Mouse (Mus musculus) right cerebral cortex, adult 2 months (tissue): ENCODE measurements around the gene Gm128.

Source experiments
- DNase-seq, 2 experiments: peaks; one replicate each; pipeline ENCODE4 v3.0.0; 2021 to 2022; ENCODE audit warnings: low spot score in 2 of 2

Gene Gm128

GRCm38 (mm10) chr3:95241498-95241897 is at the start of gene Gm128:
TSS of gene Gm128 (minus strand) at chr3:95241598.
- no peak for DNase-seq

DNA sequence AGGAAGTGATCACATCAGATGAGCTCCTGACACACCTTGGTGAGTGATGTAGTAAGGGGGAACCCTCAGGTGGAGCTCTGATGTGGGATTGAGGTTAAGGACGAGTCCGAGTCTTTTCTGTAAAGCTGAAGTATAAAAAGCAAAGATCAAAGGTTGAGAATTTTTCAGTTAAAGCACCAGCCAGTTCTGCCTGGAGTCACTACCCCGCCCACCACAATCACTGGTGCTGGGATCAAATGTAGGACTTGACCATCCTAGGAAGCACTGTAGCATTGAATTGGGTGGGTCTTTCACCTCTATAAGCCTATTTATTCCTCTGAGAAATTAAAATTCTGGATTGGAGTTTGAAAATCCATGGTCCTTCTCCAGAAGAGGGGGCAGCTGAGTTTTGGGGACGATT is 49.6 kb upstream of the Gm128 start:
- no peak for DNase-seq

GRCm38 (mm10) chr3:95290156-95290555 is 48.8 kb upstream of the Gm128 start:
- DNase-seq, result no peak

DNA sequence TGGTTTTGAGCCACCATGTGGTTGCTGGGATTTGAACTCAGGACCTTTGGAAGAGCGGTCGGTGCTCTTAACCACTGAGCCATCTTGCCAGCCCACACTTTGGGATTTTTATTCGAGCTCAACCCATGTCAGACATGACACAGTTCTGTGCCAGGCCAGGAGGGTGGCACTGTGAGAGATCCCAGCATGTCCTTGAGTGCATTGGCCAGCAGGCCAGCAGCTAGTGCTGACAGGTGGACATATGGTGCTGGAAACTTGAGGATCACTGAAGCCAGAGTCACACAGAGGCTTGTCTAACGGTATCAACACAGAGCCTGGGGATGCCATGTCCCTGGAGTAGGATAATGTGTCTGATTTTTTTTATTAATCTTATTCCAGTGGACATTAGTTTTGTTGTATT is 48.0 kb upstream of the Gm128 start:
- no peak for DNase-seq

DNA sequence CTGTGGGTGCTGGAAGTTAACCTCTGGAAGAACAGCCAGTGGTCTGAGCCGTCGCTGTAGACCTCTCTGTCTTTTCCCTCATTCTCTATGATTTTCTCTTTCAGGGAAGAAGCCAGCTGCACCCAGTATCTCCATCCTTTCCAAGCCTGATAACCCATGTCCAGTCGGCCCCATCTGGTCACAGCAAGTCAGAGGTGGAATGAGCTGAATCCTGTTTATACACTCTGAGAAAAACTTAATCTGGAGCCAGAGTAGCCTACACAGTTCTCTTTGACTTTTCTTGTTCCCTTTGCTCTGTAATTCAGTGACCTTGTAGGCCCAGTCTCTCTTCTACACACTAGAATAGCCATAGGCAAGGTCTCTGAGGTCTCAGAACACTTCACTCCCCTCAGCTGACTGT is 46.1 kb upstream of the Gm128 start:
- DNase-seq, result no peak

DNA sequence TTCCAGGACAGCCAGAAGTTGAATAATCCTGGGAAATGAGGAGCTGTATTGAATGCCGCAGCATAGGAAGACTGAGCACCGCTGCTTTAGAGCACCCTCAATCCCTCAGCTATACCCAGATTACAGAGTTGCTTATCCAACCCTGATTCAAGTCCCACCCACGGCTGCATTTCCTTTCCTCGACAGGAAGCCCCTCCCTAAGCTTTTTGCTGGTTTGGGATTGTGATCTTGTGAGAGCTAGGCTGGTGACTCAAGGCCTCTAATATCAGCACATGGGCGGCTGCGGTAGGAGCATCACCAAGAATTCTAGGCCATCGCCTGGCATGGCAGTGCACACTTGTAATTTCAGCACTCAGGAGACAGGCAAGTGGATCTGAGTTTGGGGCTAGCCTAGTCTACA is 45.1 kb upstream of the Gm128 start:
- DNase-seq, result no peak

DNA sequence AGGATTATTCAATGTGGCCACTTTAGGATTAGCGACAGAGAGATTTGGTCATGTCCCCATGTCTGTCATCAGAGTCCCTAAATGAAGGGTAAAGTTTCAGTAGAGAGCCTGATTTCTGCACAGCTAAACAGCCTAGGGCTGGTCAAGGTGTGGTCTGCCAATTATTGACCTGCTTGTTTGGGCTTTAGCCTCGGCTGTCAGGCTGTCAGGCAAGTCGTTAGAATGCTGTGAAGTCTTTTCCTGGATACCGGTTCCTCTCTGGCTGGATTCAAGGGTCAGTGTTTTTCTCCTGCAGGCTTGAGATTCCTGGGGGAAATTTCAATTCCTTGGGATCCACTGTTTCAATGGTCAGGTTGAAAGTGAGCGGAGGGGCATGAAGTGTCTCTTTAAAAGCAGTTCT is 44.6 kb upstream of the Gm128 start:
- DNase-seq, result no peak

GRCm38 (mm10) chr3:95285390-95285789 is 44.0 kb upstream of the Gm128 start:
- DNase-seq, result no peak

DNA sequence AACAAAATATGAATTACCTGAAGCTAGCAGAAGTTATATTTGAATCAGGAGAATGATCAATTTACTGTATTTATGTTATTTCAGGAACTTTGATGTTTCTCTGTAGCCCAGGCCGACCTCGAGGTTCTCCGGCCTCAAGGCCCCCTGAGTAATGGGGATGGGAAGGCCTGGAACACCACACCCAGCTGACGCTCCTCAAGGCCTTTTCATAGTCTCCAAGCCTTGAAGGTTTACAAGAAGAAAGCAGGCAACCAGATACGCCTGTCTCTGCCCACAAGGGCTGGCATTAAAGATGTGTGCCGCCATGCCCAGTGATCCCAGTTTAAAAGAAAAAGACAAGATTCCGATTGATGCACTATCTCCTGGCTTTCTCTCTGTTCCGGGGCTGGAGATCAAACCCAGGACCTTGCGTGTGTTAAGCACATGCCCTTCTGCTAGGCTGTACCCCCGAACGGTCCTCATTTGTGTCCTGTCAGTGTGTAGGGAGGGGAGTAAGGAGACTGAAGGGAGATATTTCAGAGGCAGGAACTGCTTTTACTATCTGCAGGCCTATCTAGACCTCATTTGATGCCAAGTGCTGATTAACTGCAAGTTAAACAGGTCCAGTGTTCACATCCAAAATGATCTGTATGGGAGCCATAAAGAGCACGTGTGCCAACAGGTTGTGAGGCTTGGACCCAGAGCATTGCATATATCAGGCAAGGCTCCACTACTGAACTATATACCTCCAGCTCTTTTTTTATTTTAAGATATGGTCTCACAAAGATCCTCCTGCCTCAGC is 43.3 kb upstream of the Gm128 start:
- DNase-seq, result no peak

DNA sequence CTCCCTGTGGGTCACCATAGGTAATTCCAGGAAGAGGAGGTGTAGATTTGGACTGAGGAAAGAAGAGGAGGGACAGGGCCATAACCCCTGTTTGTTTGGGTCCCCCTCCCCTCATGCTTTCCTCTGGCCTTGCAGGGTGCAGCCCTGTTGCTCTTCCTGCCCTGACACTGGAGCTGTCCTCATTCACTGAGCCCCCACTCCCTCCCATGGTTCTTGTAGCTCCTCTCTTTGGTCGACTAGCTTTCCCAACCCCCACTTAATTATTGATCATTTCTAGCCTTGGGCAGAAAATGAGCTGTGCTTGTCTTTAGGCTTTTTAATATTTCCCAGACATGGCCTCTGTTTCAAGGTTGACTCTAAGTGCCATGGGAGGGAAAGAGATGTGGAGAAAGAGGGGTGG is 42.7 kb upstream of the Gm128 start:
- DNase-seq, result no peak

DNA sequence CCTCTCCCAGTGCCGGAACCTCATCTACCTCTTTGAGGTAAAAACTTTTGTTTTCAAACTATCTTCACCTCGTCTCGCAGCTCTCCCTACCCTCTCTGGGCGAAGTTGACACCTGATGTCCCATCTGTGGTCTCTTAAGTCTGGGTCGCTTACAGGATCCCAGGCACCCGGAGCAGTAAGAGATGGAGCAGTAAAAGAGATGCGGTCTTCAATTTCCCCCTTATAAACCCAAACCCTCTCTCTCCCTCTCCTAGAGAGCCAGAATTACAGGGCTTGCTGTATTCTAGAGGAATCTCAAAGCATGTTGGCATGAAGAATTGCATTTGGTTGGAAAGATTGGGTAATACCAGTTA is 42.2 kb upstream of the Gm128 start:
- DNase-seq, result no peak

DNA sequence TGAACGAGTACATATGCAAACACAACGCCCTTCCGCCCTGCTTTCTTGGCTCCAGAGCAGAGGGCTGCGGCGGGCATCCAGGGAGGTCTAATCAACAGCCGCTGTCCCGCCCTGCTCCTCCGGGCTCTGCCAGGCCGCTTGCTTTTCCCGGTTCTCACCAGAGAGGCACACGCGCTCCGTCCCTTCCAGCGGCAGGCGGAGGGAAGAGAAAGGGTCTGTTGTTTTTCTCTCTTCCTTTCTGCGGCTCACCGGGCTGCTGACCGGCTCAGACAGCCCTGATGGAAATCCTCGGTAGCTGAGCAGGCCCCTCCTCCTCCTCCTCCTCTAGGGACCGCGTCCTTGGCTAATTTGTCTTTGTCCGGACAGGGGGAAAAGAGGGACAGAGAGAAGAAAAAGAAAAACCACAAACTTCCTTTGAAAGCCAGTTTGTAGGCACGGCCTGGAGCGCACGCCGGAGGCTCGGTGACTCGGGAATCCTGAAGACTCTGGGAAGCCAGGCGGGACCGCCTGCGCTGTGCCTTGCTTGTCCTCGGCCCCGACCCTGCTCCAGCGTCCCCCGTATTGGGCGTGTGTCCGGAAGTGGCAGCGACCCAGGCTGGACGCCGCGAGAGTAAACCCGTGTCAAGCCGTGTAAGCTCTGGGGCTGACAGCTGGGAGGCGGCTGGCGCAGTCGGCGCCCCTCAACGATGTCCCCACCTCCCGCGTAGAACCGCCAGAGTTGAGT is 41.6 kb upstream of the Gm128 start:
- peak; percentile 72 to 75 for DNase-seq

- peak in 1 of 2 experiments; percentile 26 for DNase-seq
These were observed 41.0 kb upstream of the Gm128 start for GRCm38 (mm10) chr3:95282381-95282864.

DNA sequence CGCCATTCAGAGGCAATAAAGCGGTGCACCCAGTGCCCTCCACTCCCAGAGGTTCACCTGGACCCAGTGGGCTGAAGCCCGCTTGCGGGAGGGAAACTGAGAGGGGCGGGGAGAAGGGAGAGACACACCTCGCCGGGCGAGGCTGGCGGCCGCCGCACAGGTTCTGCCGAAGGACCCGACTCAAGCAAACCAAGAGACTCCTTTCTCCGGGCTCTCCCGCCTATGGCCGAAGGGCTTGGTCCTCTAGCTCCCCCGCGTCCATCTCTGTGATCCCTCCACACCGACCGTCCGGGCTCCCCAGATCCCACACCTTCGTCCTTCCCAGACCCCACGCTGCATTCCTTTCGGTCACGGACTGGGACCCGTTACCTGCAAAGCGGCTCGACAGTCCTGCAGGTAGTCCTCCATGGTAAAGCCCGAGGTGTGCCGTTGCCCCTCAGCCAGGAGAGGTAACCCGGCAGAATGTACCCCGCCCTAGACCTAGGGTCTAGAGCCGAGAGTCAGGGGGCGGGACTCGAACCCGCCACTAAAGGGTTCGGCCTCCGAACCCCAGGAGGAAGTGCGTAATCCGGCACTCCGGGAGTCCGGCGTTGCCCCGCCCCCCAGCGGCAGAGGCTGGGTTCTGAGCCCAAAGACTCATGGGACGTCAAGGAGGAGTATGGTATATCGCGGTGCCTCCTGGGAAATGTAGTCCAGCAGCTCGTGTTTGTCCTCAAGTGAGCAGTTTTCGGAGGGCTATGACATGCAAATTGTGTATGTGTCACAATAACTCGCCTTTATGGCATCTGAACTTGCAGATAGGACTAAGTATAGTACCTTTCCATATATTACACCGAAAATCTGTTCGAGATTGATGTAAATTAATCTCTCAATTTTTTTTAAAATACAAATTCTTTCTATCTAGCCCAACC is 40.1 kb upstream of the Gm128 start, which contains the start of the genes Mindy1 and Prune1:
TSS of gene Mindy1 (plus strand) at position 130 of the 911 bp plus-strand sequence.
TSS of gene Prune1 (minus strand) at position 861 of the 911 bp plus-strand sequence.
- peak; percentile 99 for DNase-seq

- DNase-seq, result peak; percentile 39 to 43
These were observed 39.3 kb upstream of the Gm128 start for GRCm38 (mm10) chr3:95280747-95281146.

- DNase-seq, result no peak
These were observed 35.8 kb upstream of the Gm128 start for GRCm38 (mm10) chr3:95277149-95277551.

GRCm38 (mm10) chr3:95276428-95276934 is 35.1 kb upstream of the Gm128 start:
- DNase-seq, result no peak

DNA sequence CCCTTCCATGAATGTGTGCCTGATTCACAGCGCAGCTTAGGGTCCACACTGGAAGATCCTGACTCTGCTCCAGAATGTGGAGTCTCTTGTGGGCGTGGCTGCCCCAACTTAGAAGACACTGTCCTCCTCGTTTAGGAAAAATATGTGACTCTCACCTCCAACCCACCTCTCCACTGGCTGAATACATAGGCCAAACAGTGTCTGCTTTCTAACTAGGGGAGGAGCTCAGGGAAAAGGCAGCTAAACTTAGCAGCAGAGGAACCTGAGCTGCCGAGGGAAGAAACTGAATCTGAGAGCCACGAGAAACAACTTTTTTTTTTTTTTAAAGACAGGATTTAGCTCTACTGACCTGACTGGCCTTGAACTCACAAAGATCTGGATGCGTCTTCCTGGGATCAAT is 33.8 kb upstream of the Gm128 start:
- no peak for DNase-seq

DNA sequence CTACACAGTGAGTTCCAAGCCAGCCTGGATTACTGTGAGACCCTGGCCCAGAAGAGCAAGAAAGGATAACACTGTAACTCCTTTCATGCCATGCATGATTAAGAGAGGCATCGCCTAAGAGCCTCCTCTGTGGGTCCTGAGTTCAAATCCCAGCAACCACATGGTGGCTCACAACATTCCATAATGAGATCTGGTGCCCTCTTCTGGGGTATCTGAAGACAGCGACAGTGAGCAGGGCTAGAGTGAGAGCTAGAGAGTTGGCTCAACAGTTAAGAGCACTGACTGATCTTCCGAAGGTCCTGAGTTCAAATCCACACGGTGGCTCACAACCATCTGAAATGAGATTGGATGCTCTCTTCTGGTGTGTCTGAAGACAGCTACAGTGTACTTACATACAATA is 33.1 kb upstream of the Gm128 start:
- DNase-seq, result no peak

DNA sequence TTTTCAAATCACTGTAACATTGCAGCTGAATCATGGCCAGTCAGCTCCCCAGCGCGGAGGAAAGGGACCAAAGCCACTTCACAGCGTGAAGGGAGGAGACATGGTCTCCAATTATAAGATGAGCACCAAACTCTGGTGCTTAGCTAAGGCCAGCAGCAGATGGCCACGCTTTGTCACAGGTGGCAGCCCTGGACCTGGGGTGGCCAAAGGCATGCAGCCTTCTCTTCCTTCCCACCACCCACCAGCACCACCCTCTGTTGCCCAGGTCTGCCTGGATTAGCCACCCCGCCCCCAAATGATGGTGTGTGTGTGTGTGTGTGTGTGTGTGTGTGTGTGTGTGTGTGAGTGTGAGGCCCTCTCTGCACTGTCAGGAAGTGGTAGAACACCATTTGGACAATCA is 32.1 kb upstream of the Gm128 start:
- no peak for DNase-seq

DNA sequence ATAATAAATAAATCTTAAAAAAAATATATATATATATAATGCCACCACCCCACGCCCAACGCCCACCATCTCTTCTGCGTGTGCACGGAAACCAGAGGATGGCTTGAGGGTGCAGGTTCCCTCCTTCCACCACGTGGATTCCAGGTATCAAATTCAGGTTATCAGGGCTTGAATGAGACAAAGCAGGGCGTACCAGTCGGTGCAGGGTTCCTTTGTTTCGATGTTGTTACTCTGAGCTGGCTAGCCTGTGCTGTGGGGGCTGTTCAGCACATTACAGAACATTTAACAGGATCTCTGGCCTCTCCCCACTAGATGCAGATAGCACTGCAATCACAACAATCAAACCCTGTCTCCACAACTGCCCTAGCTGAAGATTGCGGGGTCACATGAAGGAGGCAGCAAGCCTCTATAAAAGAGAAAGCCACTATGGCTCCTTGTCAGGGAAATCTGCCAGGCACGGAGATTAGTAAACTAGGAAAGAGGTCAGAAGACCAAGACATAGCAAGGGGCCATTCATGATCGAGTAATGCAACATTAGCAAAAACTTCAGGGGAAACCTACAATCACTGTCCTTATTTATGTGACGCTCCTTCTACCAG is 29.5 kb upstream of the Gm128 start:
- no peak for DNase-seq
